Mouse (Mus musculus): ENCODE results near the gene Mlycd.

The Mlycd gene

GRCm38 (mm10) chr8:119403912-119404311 lies 9.2 kb downstream of the Mlycd start:
- DNase-seq (ENCODE audit: low spot score): no peak

DNA sequence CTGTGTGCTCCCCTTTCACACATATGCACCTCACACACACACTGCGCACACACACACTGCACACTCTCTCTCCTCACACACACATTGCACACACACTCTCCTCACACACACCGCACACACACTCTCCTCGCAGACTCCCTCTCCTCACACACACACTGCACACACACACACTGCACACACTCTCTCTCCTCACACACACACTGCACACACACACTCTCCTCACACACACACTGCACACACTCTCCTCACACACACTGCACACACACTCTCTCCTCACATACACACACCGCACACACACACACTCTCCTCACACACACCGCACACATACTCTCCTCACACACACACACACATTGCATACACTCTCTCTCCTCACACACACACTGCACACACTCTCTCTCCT lies 10.0 kb downstream of the Mlycd start:
- no peak for DNase-seq (ENCODE audit: low spot score)

DNA sequence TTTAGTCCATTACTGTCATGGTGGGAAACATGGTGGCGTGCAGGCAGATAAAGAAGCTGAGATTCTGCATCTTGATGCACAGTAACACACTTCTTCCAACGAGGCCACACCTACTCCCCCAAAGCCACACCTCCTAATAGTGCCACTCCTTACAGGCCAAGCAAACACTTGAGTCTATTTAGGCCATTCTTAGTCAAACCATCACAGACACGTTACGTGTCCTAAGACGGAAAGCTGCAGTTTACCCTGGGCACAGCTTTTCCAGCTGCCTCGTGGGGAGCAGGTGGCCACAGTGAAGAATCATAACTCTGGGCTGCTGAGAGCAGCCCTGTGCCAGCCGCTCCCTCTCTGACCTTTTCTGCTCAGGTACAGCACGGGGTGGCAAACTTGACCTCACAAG lies 13.6 kb downstream of the Mlycd start:
- DNase-seq (ENCODE audit: low spot score): no peak

GRCm38 (mm10) chr8:119412037-119412734 lies 17.5 kb downstream of the Mlycd start:
- DNase-seq (ENCODE audit: low spot score): no peak

DNA sequence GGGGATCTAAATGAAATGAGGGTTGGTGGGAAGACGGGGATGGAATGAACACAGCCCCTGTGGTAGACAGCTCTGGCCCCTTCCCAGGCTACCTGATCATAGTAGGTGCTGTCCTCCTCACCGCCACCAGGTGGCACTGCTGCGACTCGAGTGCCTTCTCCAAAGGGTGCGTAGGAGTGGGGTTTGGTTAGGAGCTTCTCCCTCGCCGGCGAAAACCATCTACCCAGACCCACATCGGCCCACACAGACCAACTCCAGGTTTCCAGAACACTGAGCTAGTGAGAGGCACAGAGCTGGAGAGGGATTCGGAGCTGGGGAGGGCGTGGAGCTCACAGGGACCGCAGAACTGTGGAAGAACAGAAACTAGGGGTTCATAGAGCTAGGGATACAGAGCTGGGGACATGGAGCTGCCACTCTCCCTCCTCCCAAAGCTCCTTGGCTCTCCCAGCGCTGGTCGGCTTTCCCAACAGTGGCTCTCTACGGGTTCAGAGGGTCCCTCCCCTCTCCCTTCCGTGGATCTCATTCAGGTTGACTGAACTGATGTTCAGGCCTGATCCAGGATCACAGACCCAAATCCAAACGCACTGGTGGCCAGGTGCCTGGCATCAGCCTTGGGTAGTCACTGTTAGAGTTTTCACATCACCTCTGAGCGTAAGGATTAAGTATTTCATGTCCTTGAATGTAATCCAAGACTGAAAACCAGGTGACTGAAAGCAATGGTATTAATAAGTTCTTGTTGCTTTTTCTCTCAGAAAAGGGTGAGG lies 18.2 kb downstream of the Mlycd start:
- DNase-seq (ENCODE audit: low spot score): peak; percentile 57

DNA sequence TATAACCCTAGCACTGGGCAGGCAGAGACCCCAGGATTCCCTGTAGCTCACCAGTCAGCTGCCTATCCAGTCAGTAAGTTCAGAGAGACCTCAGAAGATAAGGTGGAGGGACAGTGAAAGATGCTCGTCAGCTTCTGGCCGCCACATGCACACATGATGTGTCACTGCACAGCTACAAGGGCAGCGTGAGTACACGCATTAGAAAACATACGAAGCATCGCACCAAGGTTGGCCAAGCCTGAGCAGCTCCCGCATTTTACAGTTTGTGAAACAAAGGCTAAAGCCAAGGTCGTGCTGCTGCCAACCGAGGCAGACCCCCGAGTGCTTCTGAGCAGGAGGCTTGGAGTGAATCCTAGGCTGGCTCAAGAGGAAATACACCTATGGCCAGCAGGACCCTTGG lies 18.9 kb downstream of the Mlycd start:
- DNase-seq (ENCODE audit: low spot score): no peak

- no peak for DNase-seq (ENCODE audit: low spot score)
Measured at GRCm38 (mm10) chr8:119420318-119420717, 25.6 kb downstream of the Mlycd start.

- DNase-seq (ENCODE audit: low spot score): no peak
Measured at GRCm38 (mm10) chr8:119421603-119422122, 27.0 kb downstream of the Mlycd start.

DNA sequence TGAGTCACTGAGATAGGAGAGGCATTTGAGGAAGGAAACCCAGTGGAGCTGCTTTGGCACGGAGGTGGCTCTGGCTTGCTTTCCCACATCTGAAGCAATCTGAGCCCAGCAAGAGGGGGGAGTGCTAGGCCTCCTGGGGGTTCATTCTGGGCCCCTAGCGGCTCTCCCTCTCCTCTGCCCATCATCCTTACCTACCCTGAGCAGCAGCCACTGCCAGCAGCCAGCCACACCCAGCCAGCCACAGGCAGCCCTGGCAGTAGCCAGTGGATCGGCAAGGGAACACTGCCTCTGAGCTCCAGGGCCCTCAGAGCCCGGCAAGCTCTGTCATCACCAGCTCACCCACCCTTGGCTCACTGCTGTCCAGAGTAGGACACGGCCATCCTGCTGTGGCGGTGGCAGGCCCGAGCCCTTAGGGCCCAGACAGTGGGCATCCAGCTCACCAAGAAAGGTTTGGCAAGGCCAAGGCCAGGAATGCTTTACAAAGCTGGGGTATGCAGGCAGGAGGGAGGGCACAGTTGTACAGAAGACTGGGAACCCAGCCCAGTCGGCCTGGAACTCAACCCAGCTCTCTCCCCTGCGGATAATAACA lies 27.5 kb downstream of the Mlycd start:
- DNase-seq (ENCODE audit: low spot score): no peak

GRCm38 (mm10) chr8:119423631-119424141 lies 29.0 kb downstream of the Mlycd start:
- DNase-seq (ENCODE audit: low spot score): no peak

DNA sequence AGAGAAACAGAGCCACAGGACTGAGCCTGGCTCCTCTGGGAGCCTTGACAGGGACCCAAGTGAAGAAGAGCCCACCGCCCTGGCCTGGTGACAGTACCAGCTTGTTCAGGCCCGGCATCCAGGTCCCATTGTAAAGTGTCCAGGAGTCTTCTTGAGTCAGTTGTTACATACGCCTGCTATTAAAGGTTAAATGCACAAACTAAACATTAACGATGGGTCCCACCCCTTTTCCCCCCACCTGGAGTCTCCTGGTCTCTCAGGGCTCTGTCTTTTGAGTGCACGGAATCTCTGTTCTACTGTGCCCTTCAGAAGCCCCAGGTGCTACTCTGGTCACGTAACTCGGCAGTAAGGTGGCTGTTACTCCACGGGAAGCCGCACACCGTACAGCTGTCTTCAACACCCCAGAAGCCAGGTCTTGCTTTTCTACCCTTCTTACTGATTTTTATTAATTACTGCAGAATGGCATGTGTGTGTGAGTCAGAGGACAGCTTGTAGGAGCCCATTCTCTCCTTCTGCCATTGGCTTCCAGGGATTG lies 29.6 kb downstream of the Mlycd start:
- DNase-seq (ENCODE audit: low spot score): no peak

DNA sequence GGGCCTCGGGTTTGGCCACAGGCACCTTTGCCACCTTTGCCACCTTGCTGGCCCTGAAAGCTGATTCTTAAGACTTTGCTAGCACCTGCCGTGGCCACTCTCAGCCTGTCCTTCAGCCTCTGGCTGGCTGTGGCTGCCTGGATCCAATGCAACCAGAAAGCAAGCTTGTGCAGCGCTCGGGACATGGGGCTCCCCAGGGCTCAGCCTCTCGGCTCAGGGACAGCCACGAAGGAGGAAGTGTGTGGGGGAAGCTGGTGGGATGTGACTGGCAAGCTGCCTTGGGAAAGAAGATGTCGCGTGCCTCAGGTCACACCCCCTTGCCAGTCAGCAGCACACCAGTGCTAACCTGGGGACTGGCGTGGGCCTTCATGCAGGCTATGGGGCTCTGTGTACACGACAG lies 30.1 kb downstream of the Mlycd start:
- no peak for DNase-seq (ENCODE audit: low spot score)

- peak; percentile 66 for DNase-seq (ENCODE audit: low spot score)
Measured at GRCm38 (mm10) chr8:119425533-119425932, 30.9 kb downstream of the Mlycd start.

- DNase-seq (ENCODE audit: low spot score): no peak
Measured at GRCm38 (mm10) chr8:119426069-119426735, 31.5 kb downstream of the Mlycd start.

DNA sequence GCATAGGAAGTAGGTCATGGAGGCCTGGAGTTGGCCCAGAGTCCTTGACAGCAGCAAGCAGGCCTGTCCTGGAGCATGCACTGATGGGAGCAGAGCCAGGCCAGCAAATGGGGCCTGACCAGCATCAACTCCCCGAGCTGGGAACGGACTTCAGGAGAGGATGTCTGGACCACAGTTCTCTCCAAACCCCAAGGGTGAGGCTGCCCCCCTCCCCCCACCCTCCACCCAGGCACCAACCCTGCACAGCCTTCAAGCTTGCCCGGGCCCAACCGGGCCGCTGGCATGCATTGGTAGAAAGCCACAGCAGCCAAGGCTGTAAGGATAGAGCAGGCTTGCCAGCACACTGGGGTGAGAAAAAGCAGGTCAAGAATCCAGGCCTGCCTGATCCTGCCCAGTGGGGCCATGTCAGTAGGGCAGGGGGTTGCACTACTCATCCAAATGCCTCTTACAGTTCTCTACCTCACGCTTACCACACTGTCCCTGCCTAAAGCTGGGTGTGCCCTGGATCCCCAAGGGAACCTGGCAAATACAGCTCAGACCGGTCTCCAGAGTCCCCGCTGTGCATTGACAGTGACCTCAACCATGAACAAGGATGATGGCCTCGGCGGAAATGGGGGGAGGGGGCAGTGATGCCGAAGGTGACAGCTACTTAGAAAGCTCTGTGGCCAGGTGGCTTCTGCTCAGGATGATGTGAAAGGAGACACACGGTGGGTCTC lies 33.1 kb downstream of the Mlycd start:
- DNase-seq (ENCODE audit: low spot score): no peak

- DNase-seq (ENCODE audit: low spot score): no peak
Measured at GRCm38 (mm10) chr8:119428350-119428740, 33.7 kb downstream of the Mlycd start.

- DNase-seq (ENCODE audit: low spot score): no peak
Measured at GRCm38 (mm10) chr8:119428766-119429327, 34.2 kb downstream of the Mlycd start.

DNA sequence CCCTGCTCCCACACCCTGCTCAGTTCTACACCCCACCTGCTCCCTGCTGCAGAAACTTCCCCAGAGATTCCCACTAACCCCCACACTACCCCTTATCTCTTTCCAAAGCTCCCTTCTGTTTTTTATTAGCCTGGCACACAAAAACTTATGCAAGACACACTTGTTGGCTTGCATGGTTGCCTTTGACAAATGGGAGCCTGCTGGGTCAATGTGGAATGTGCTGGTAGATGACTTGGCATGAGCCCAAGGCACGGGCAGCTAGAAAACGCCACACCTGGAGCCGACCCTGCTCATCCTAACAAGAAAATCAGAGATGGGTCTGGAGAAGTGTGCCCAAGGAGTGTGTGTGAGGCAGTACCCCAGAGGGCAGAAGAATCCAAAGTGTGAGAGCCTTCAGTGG lies 34.9 kb downstream of the Mlycd start:
- DNase-seq (ENCODE audit: low spot score): no peak

DNA sequence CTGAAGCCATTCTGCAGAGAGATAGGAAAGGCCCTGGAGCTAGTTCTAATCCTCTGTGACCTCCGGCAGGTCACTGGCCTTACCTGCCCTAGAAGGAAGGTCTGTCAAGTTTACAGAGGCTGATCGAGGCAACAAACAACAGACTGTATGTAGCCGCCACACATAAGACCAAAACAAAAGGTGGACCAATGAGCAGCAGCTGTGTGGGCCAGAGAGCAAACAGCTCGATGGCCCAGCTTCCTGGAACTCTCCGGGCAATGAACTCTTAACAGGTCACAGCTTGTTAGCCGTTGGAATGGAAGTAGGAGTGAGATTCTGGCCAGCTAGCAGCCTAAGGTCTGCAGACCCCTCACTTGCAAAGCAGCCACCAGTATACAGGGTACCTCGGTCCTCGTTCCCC lies 35.6 kb downstream of the Mlycd start:
- DNase-seq (ENCODE audit: low spot score): no peak

DNA sequence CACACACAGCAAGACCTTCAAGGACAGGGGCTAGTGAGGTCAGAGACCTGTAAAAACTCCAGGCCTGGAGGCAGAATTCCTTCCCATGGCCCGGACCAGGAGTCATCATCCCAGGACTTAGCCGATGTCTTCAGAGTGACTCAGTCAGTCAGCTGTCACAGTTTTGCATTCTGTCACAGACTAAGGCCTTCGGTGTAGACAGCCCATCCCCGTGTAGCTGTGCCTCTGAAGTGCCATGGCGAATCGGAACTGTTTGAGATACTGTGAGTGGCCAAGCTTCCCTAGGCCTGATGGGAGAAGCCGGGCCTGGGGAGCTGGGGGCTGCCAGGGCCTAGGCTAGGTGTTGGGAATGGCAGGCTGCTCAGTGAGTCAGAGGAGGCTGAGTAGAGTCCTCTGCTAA lies 36.0 kb downstream of the Mlycd start:
- no peak for DNase-seq (ENCODE audit: low spot score)

GRCm38 (mm10) chr8:119432372-119432771 lies 37.7 kb downstream of the Mlycd start:
- no peak for DNase-seq (ENCODE audit: low spot score)

Measured in testis, postnatal 14 days (tissue).